Mouse (Mus musculus) erythroblast, embryonic 14.5 days (primary cell): Measurements from ENCODE around the gene Nfkbiz.

ENCODE experiments used
- GATA1 ChIP-seq: IDR thresholded peaks from 2 replicates; pipeline ENCODE4 v1.6.1; 2012; ENCODE audit warnings: low read length, inconsistent platforms, mixed read lengths
- TAL1 ChIP-seq: IDR thresholded peaks from 3 replicates; pipeline ENCODE4 v1.6.1; 2012; ENCODE audit warnings: low read length, inconsistent platforms, mixed read lengths

DNA sequence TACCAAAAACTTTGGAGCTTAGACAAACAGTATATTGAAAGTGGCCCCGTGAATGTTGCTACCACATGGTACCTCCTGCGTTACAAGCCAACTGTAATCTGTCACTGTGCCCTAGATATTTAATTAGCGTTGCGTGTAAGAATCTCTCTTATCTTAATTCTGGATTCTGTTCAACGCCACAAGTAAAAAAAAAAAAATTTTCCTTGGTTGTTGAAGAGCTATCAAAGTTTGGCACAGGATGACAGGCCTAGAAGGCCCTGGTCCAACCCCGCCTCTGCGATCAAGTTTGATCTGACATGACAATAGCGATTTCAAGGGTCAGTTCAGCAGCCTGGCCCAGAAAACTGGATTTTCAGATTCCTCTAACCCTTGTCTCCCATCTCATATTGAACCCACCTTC lies 6.1 kb downstream of the Nfkbiz start:
- TF ChIP-seq GATA1 (no peak), TAL1 (no peak)
